Mouse (Mus musculus): ENCODE measurements around the gene Tmc5. TPM values are rescaled to one million over a fixed set of nuclear protein-coding genes. Genes with fewer than 3 reads are reported as not detected.

Gene Tmc5
- 0.25 and 0.27 TPM in 2 replicates for polyA plus RNA-seq (2014; fragmentation: Nextera tagmentation; extraction: Ambion mirVana)

DNA sequence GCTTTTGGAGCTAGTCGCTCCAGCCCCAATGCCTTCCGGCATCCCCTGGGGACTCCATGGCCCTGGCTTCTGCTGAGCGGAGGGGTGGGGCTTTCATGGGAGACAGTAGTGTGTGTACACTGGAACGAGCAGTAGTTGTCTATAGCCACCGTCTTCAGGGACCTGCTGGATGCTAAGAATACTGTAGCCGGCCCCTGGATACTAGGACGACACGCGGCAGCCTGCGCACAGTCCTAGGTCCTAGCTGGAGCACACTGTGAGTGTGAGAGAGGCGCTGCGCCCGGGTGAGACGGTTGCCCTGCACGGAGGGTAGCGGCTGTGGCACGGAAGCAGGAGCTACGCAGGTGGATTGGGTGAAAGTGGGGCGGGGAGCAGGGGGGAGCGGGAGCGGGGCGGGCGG lies at the start of gene Tmc5:
Tmc5 (plus strand) TSS at position 97 of the 400 bp plus-strand sequence.
- Histone ChIP-seq H3K27ac (ENCODE audit: low read depth, low read length) (no peak within 1 kb of the TSS), H3K9me3 (replicated peaks; ENCODE audit: control insufficient read depth, low read length) (no peaks in the 10 kb centered on the region), H3K27me3 (replicated peaks; ENCODE audit: control insufficient read depth, insufficient read depth, low read length) (no peaks in the 10 kb centered on the region), H3K36me3 (ENCODE audit: control insufficient read depth, insufficient read depth, low read length) (no peaks in the 10 kb centered on the region), H3K4me3 (ENCODE audit: low read depth, low read length) (peak within 1 kb of the TSS; percentile 18; the same call in 1 of the 2 replicates), H3K4me2 (ENCODE audit: low read length) (peak within 1 kb of the TSS; percentile 50), H3K4me1 (ENCODE audit: control insufficient read depth, insufficient read depth, low read length) (peaks cover 32% of the 10 kb centered on the region), H3K9ac (ENCODE audit: low read length) (peak within 1 kb of the TSS; percentile 54)
- 9% methylated on average over 23 of the region's 23 CpGs for WGBS
- peak; percentile 31 for DNase-seq (ENCODE audit: low spot score)
- ATAC-seq = no peak

DNA sequence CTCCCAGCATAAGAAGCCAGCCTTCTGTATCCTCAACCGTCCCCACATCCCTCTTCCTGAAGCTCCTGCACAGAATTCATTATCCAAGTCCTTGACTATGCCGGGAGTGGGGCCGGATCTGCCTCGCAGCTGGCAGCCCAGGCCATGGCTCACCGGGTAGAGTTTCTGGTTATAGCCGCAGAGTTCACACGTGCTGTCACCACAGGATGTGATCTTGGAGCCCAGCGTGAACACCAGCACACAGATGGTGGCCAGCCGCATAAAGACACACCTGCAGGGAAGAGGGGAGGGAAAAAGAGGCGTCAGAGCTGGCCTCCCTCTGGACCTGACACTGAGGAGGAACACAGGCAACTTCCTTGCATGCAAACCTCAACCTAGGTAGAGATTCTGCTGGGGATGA lies 49.6 kb upstream of the Tmc5 start:
- no peak overlapping the region for H3K4me2 ChIP-seq (ENCODE audit: low read length)
- no peak overlapping the region for H3K9ac ChIP-seq (ENCODE audit: low read length)
- WGBS = 89% methylated on average over 10 of the region's 10 CpGs
- DNase-seq (ENCODE audit: low spot score) (no peak), ATAC-seq (no peak)
- H3K4me1 ChIP-seq (ENCODE audit: control insufficient read depth, insufficient read depth, low read length) = no peaks in the 10 kb centered on the region
- H3K4me3 ChIP-seq (ENCODE audit: low read depth, low read length) = no peak overlapping the region
- no peak overlapping the region for H3K27ac ChIP-seq (ENCODE audit: low read depth, low read length)
- peaks cover 70% of the 10 kb centered on the region for H3K36me3 ChIP-seq (ENCODE audit: control insufficient read depth, insufficient read depth, low read length)
- no peaks in the 10 kb centered on the region for H3K9me3 ChIP-seq (replicated peaks; ENCODE audit: control insufficient read depth, low read length)
- no peaks in the 10 kb centered on the region for H3K27me3 ChIP-seq (replicated peaks; ENCODE audit: control insufficient read depth, insufficient read depth, low read length)

DNA sequence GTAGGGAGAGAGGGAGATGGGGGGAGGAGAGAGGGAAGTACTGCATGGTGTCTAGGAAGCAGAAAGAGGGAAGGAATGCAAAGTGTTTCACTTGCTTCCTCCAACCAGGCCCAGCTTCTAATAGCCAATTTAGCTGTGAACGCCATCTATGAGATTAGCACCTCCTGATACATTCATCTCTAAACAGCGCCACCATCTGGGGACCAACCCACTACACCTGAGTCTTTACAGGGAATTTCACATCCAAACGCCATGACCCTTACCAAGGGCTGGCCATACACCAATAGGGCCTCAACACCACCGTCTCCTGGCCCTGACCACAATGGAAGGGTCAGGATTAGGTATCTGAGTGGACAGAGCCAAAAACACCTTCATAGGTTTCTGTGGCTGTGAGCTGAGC lies 43.2 kb upstream of the Tmc5 start:
- Histone ChIP-seq H3K9me3 (replicated peaks; ENCODE audit: control insufficient read depth, low read length) (no peaks in the 10 kb centered on the region), H3K9ac (ENCODE audit: low read length) (no peak overlapping the region), H3K27me3 (replicated peaks; ENCODE audit: control insufficient read depth, insufficient read depth, low read length) (no peaks in the 10 kb centered on the region), H3K36me3 (ENCODE audit: control insufficient read depth, insufficient read depth, low read length) (peaks cover 75% of the 10 kb centered on the region), H3K4me1 (ENCODE audit: control insufficient read depth, insufficient read depth, low read length) (no peaks in the 10 kb centered on the region), H3K4me2 (ENCODE audit: low read length) (no peak overlapping the region), H3K27ac (ENCODE audit: low read depth, low read length) (no peak overlapping the region), H3K4me3 (ENCODE audit: low read depth, low read length) (no peak overlapping the region)
- WGBS = 72% methylated on average over 4 of the region's 4 CpGs
- no peak for ATAC-seq
- DNase-seq (ENCODE audit: low spot score) = no peak

DNA sequence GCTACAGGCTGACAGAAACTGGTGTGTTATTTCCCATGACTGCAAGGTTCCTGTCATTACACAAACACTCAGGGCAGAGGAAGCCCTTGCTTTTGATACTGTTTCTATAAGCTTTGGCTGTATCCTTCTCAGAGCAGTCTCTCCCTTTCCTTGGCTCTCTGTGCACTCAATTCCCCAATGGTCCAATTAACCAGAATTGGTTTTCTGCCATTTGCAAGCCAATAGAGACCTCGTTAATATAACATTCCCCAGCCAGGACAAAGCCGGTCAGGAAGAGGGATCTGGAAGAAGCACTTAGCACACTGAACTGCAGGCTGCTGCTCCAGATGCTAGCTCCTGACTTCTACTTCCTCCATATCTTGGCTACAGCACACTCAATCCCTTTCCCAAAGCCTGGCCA lies 42.8 kb upstream of the Tmc5 start:
- DNase-seq (ENCODE audit: low spot score) = peak; percentile 27
- WGBS = 16% methylated on average over 2 of the region's 2 CpGs
- Histone ChIP-seq H3K9me3 (replicated peaks; ENCODE audit: control insufficient read depth, low read length) (no peaks in the 10 kb centered on the region), H3K9ac (ENCODE audit: low read length) (no peak overlapping the region), H3K4me2 (ENCODE audit: low read length) (no peak overlapping the region), H3K36me3 (ENCODE audit: control insufficient read depth, insufficient read depth, low read length) (peaks cover 75% of the 10 kb centered on the region), H3K27ac (ENCODE audit: low read depth, low read length) (no peak overlapping the region), H3K4me1 (ENCODE audit: control insufficient read depth, insufficient read depth, low read length) (no peaks in the 10 kb centered on the region), H3K4me3 (ENCODE audit: low read depth, low read length) (no peak overlapping the region), H3K27me3 (replicated peaks; ENCODE audit: control insufficient read depth, insufficient read depth, low read length) (no peaks in the 10 kb centered on the region)
- ATAC-seq = no peak

DNA sequence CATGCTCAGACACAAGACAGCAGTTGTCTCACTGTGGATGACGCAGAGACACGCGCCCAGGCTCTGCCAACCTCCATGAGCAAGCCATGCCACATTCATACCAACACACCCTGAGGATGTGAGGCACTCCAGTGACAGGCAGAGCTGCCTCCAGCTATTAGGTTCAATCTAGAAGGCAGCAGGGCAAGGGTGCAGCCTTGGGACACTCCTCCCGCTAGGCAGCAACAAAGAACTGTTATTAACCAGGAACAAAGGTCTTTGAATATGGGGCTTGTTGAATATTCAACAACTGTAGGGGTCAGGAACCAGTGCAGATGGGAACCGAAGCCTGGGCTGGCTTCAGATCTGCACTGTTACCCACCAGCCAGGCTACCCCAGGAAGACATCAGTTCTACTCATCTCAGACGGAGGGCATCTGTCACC lies 28.0 kb upstream of the Tmc5 start:
- peak; percentile 40 for DNase-seq (ENCODE audit: low spot score)
- no peaks in the 10 kb centered on the region for H3K27me3 ChIP-seq (replicated peaks; ENCODE audit: control insufficient read depth, insufficient read depth, low read length)
- 32% methylated on average over 6 of the region's 6 CpGs for WGBS
- H3K27ac ChIP-seq (ENCODE audit: low read depth, low read length) = no peak overlapping the region; the same call in 1 of the 2 replicates
- no peak overlapping the region for H3K4me3 ChIP-seq (ENCODE audit: low read depth, low read length)
- 0 out of 2 replicates have a peak, but pooled peaks cover 3% of the 10 kb centered on the region for H3K9me3 ChIP-seq (replicated peaks; ENCODE audit: control insufficient read depth, low read length)
- no peaks in the 10 kb centered on the region for H3K4me1 ChIP-seq (ENCODE audit: control insufficient read depth, insufficient read depth, low read length)
- H3K36me3 ChIP-seq (ENCODE audit: control insufficient read depth, insufficient read depth, low read length) = peaks cover 14% of the 10 kb centered on the region
- ATAC-seq = peak; percentile 69
- 0 out of 2 replicates have a peak overlapping the region, but pooled peaks have one; percentile 8 for H3K9ac ChIP-seq (ENCODE audit: low read length)
- no peak overlapping the region for H3K4me2 ChIP-seq (ENCODE audit: low read length)

DNA sequence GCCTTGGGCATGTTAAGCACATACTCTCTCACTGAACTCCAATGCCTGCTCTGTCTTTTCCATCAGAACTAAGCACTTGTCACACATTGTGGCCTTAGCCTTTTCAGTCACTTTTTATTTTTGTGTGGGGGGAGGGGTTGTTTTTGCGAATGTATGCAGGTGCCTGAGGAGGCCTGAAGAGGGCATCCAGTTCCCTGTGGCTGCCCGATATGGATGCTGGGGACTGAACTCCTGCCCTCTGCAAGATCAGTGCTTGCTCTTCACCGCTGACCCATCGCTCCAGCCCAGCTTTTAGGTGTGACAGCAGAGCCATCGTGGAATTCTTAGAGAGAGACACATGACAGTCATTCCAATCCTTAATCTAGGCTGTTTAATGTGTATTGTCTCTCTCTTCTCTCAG lies 25.7 kb upstream of the Tmc5 start:
- H3K36me3 ChIP-seq (ENCODE audit: control insufficient read depth, insufficient read depth, low read length) = no peaks in the 10 kb centered on the region
- WGBS = 53% methylated on average over 5 of the region's 5 CpGs
- no peak overlapping the region for H3K4me2 ChIP-seq (ENCODE audit: low read length)
- no peak for DNase-seq (ENCODE audit: low spot score)
- H3K27me3 ChIP-seq (replicated peaks; ENCODE audit: control insufficient read depth, insufficient read depth, low read length) = no peaks in the 10 kb centered on the region
- no peak overlapping the region for H3K4me3 ChIP-seq (ENCODE audit: low read depth, low read length)
- no peaks in the 10 kb centered on the region for H3K4me1 ChIP-seq (ENCODE audit: control insufficient read depth, insufficient read depth, low read length)
- H3K9me3 ChIP-seq (replicated peaks; ENCODE audit: control insufficient read depth, low read length) = 0 out of 2 replicates have a peak, but pooled peaks cover 3% of the 10 kb centered on the region
- ATAC-seq = no peak
- H3K27ac ChIP-seq (ENCODE audit: low read depth, low read length) = no peak overlapping the region
- no peak overlapping the region for H3K9ac ChIP-seq (ENCODE audit: low read length)

DNA sequence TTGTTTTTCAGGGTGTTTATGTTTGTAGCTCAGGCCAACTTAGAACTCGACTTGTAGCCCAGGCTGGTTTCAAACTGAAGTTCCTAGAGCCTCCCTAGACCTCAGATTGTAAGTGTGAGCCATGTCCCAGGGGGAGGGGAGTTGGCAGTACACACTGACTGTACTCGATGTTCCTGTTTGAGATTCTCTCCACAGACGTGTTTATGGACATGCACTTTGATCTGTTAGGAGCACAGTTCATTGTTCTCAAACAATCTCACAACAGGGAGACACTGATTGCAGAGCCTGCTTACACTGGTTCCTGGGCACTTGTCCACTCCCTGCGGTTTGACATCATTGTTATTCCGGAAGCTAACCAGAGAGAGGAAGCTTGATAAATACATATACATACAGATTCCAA lies 25.1 kb upstream of the Tmc5 start:
- Histone ChIP-seq H3K27me3 (replicated peaks; ENCODE audit: control insufficient read depth, insufficient read depth, low read length) (no peaks in the 10 kb centered on the region), H3K36me3 (ENCODE audit: control insufficient read depth, insufficient read depth, low read length) (no peaks in the 10 kb centered on the region), H3K27ac (ENCODE audit: low read depth, low read length) (no peak overlapping the region), H3K4me3 (ENCODE audit: low read depth, low read length) (no peak overlapping the region), H3K9ac (ENCODE audit: low read length) (no peak overlapping the region), H3K9me3 (replicated peaks; ENCODE audit: control insufficient read depth, low read length) (0 out of 2 replicates have a peak, but pooled peaks cover 3% of the 10 kb centered on the region), H3K4me2 (ENCODE audit: low read length) (no peak overlapping the region), H3K4me1 (ENCODE audit: control insufficient read depth, insufficient read depth, low read length) (no peaks in the 10 kb centered on the region)
- WGBS = 53% methylated on average over 5 of the region's 5 CpGs
- no peak for ATAC-seq
- DNase-seq (ENCODE audit: low spot score) = no peak

DNA sequence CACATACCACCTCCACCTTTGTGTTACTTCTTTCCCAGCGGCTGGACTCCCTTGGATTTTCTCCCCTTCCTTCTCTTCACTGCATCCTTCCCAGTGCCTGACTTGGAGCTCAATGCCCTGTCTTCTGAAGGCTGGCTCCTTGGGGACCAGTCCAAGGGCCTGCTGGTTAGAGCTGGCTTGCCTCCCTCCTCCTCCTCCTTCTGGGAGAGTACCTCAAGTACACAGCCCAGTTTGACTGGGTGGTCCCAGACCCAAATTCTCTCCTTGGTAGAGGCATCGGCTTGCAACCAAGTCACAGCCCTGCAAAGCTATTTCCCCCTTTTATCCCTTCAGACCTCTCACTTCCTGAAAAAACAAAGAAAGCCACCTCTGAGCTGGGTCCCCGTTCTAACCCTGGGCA lies 18.8 kb upstream of the Tmc5 start:
- Histone ChIP-seq H3K4me2 (ENCODE audit: low read length) (no peak overlapping the region), H3K27me3 (replicated peaks; ENCODE audit: control insufficient read depth, insufficient read depth, low read length) (no peaks in the 10 kb centered on the region), H3K9me3 (replicated peaks; ENCODE audit: control insufficient read depth, low read length) (no peaks in the 10 kb centered on the region), H3K36me3 (ENCODE audit: control insufficient read depth, insufficient read depth, low read length) (peaks cover 10% of the 10 kb centered on the region; the same call in 1 of the 2 replicates), H3K4me1 (ENCODE audit: control insufficient read depth, insufficient read depth, low read length) (peaks cover 7% of the 10 kb centered on the region; the same call in 1 of the 2 replicates), H3K4me3 (ENCODE audit: low read depth, low read length) (no peak overlapping the region), H3K9ac (ENCODE audit: low read length) (no peak overlapping the region), H3K27ac (ENCODE audit: low read depth, low read length) (no peak overlapping the region)
- WGBS = 64% methylated on average over 3 of the region's 3 CpGs
- DNase-seq (ENCODE audit: low spot score) (no peak), ATAC-seq (no peak)

DNA sequence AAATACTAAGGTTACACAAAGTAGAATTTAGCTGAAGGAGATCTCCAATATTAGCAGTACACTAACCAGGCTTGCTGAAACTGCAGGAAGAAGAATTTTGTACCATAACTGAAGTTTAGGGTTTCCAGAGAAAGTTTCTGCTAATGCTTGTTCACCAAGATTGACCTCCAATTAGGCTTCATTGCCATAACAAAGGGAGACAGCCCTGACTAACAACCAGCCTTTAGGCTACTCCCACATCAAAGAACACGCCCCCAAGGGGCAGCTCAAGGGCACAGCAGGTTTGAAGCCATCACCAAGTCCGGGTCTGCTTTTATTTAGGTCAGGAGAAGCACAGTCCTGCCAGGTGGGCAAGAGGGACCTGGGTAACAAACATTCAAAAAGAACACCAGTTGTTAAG lies 17.2 kb upstream of the Tmc5 start:
- ATAC-seq (no peak), DNase-seq (ENCODE audit: low spot score) (no peak)
- H3K27me3 ChIP-seq (replicated peaks; ENCODE audit: control insufficient read depth, insufficient read depth, low read length) = no peaks in the 10 kb centered on the region
- WGBS = 79% methylated on average over 2 of the region's 2 CpGs
- no peak overlapping the region for H3K27ac ChIP-seq (ENCODE audit: low read depth, low read length)
- H3K36me3 ChIP-seq (ENCODE audit: control insufficient read depth, insufficient read depth, low read length) = peaks cover 10% of the 10 kb centered on the region; the same call in 1 of the 2 replicates
- H3K9ac ChIP-seq (ENCODE audit: low read length) = no peak overlapping the region
- no peak overlapping the region for H3K4me2 ChIP-seq (ENCODE audit: low read length)
- no peak overlapping the region for H3K4me3 ChIP-seq (ENCODE audit: low read depth, low read length)
- no peaks in the 10 kb centered on the region for H3K9me3 ChIP-seq (replicated peaks; ENCODE audit: control insufficient read depth, low read length)
- H3K4me1 ChIP-seq (ENCODE audit: control insufficient read depth, insufficient read depth, low read length) = peaks cover 14% of the 10 kb centered on the region
